Mouse (Mus musculus) heart, adult 2 months (tissue): ENCODE results near the gene Ptges.

Experiments used
- CTCF ChIP-seq: fragments of 200-600 bp; IDR thresholded peaks from 2 replicates; pipeline ENCODE4 v1.8.1; 2022; ENCODE audit warnings: antibody characterized with exemption, mild to moderate bottlenecking, moderate library complexity
- POLR2A ChIP-seq: fragments of 200-500 bp; IDR thresholded peaks from 2 replicates; pipeline ENCODE4 v1.6.1; 2011; ENCODE audit warnings: mild to moderate bottlenecking, low read depth, low read length, control low read depth; ENCODE audit not compliant: insufficient read depth

GRCm38 (mm10) chr2:30870863-30871262, 58.8 kb downstream of the Ptges start:
- TF ChIP-seq CTCF (no peak), POLR2A (no peak)
